Mouse (Mus musculus) embryo, embryonic 10.5 days (tissue): Measurements from ENCODE around the gene BC117090.
"Not testable (repeated sequence)": the region's sequence is repeated elsewhere in the genome, so short reads cannot be mapped to it uniquely, and the experiment has no call there.

Experiments
- DNase-seq: peaks from one replicate; pipeline ENCODE4 v3.0.0-alpha.2; 2015; ENCODE audit warnings: low spot score

BC117090 gene

GRCm38 (mm10) chr16:36334232-36334631 is at the start of gene BC117090:
Gene BC117090 (minus strand): TSS chr16:36334332.
- DNase-seq, result no peak

- not testable (repeated sequence) for DNase-seq
These were observed 33.5 kb upstream of the BC117090 start, which contains the start of gene BC100530 for GRCm38 (mm10) chr16:36367648-36368047. Gene BC100530 (minus strand): TSS chr16:36367748.

GRCm38 (mm10) chr16:36337171-36337570 is 3.0 kb upstream of the BC117090 start:
- DNase-seq, result no peak

- no peak for DNase-seq
These were observed 14.8 kb downstream of the BC117090 start for GRCm38 (mm10) chr16:36319286-36319685.

GRCm38 (mm10) chr16:36316111-36316510 is 18.0 kb downstream of the BC117090 start:
- DNase-seq, result not testable (repeated sequence)

GRCm38 (mm10) chr16:36307631-36308030 is 26.5 kb downstream of the BC117090 start:
- no peak for DNase-seq

GRCm38 (mm10) chr16:36289140-36289539 is 45.0 kb downstream of the BC117090 start:
- DNase-seq, result no peak

GRCm38 (mm10) chr16:36276796-36277195 is 57.3 kb downstream of the BC117090 start, which contains the start of gene Stfa1:
Gene Stfa1 (plus strand): TSS chr16:36276951.
- DNase-seq, result not testable (repeated sequence)
